Mouse (Mus musculus) CH12.LX (cell line): Measurements from ENCODE around the gene Nudt21. TPM values are rescaled to one million over a fixed set of nuclear protein-coding genes. Genes with fewer than 3 reads are reported as not detected.

ENCODE experiments used
- DNase-seq: peaks from one replicate; pipeline ENCODE4 v3.0.0-alpha.2; 2013; ENCODE audit errors: extremely low read depth
- H3K27ac ChIP-seq: 2 replicates; pipeline ENCODE4 v1.5.1; 2012; ENCODE audit warnings: low read depth, mild to moderate bottlenecking, control low read depth, moderate library complexity; ENCODE audit not compliant: insufficient read depth
- H3K27me3 ChIP-seq: replicated peaks from 2 replicates; pipeline ENCODE3; 2012; ENCODE audit warnings: inconsistent platforms
- H3K36me3 ChIP-seq, 2 experiments: replicated peaks in 1 of 2; 2 replicates each; pipeline versions ENCODE3 to v1.6.1; 2012; ENCODE audit warnings: inconsistent platforms in 1 of 2, low read length in 1 of 2, mild to moderate bottlenecking in 1 of 2, mixed read lengths in 1 of 2, moderate library complexity in 1 of 2; ENCODE audit not compliant: control insufficient read depth in 1 of 2, insufficient read depth in 1 of 2
- H3K4me1 ChIP-seq, 2 experiments: 2 replicates each; pipeline ENCODE4 v1.6.1; 2012; ENCODE audit warnings: inconsistent platforms in 1 of 2, moderate library complexity in 1 of 2; ENCODE audit not compliant: insufficient read depth in 2 of 2, control insufficient read depth in 1 of 2
- H3K4me2 ChIP-seq: 2 replicates; pipeline ENCODE4 v1.6.1; 2012; ENCODE audit warnings: low read depth, mild to moderate bottlenecking, control low read depth; ENCODE audit not compliant: poor library complexity, insufficient read depth, severe bottlenecking
- H3K4me3 ChIP-seq, 3 experiments: fragments of 150-350 bp in 1 of 3; sonication (generic) in 1 of 3; replicated peaks in 1 of 3; 2 replicates each; pipeline versions ENCODE3 to v1.5.1; 2011 to 2012; ENCODE audit warnings: low read depth in 2 of 3, low read length in 2 of 3, mild to moderate bottlenecking in 2 of 3, moderate library complexity in 2 of 3, control low read depth in 1 of 3, improper control_type of control experiment in 1 of 3, inconsistent platforms in 1 of 3, mixed read lengths in 1 of 3; ENCODE audit not compliant: poor library complexity in 1 of 3
- H3K79me2 ChIP-seq: replicated peaks from 2 replicates; pipeline ENCODE4 v1.6.1; 2012; ENCODE audit warnings: mild to moderate bottlenecking, moderate library complexity; ENCODE audit not compliant: control insufficient read depth, poor library complexity, insufficient read depth, severe bottlenecking; ENCODE audit errors: extremely low read depth
- H3K9ac ChIP-seq: 2 replicates; pipeline ENCODE4 v1.6.1; 2012; ENCODE audit warnings: low read depth, mild to moderate bottlenecking, control low read depth, moderate library complexity; ENCODE audit not compliant: insufficient read depth
- H3K9me3 ChIP-seq: replicated peaks from 2 replicates; pipeline ENCODE3; 2012; ENCODE audit warnings: low read length, inconsistent platforms, mixed read lengths
- CHD1 ChIP-seq: IDR thresholded peaks from 2 replicates; pipeline ENCODE4 v1.6.1; 2012; ENCODE audit warnings: low read depth, low read length, improper control_type of control experiment, inconsistent platforms
- CTCF ChIP-seq, 2 experiments: IDR thresholded peaks in 1 of 2; conservative IDR thresholded peaks in 1 of 2; 2 replicates each; pipeline ENCODE4 v1.5.1; 2011 to 2012; ENCODE audit warnings: low read depth in 2 of 2, low read length in 2 of 2, improper control_type of control experiment in 1 of 2, inconsistent platforms in 1 of 2, mild to moderate bottlenecking in 1 of 2, moderate library complexity in 1 of 2
- EP300 ChIP-seq: IDR thresholded peaks from 2 replicates; pipeline ENCODE4 v1.6.1; 2011; ENCODE audit warnings: low read length, improper control_type of control experiment
- ETS1 ChIP-seq: conservative IDR thresholded peaks from 2 replicates; pipeline ENCODE4 v1.6.1; 2012; ENCODE audit warnings: low read depth, mild to moderate bottlenecking, inconsistent platforms, low read length, improper control_type of control experiment, moderate library complexity
- GABPA ChIP-seq: IDR thresholded peaks from 2 replicates; pipeline ENCODE4 v1.6.1; 2012; ENCODE audit warnings: low read depth, low read length, improper control_type of control experiment, inconsistent platforms; ENCODE audit not compliant: insufficient replicate concordance
- MAFK ChIP-seq: IDR thresholded peaks from 2 replicates; pipeline ENCODE4 v1.6.1; 2011; ENCODE audit warnings: low read length, improper control_type of control experiment; ENCODE audit not compliant: insufficient replicate concordance
- MAX ChIP-seq: IDR thresholded peaks from 2 replicates; pipeline ENCODE4 v1.6.1; 2011; ENCODE audit warnings: low read length, improper control_type of control experiment
- MYC ChIP-seq: IDR thresholded peaks from 2 replicates; pipeline ENCODE4 v1.6.1; 2011; ENCODE audit warnings: low read depth, mild to moderate bottlenecking, improper control_type of control experiment, low read length
- NELFE ChIP-seq: IDR thresholded peaks from 2 replicates; pipeline ENCODE4 v1.6.1; 2011; ENCODE audit warnings: low read depth, low read length, improper control_type of control experiment
- PAX5 ChIP-seq: IDR thresholded peaks from 2 replicates; pipeline ENCODE4 v1.6.1; 2012; ENCODE audit warnings: low read length, inconsistent platforms, mixed read lengths
- RCOR1 ChIP-seq: conservative IDR thresholded peaks from 2 replicates; pipeline ENCODE4 v1.6.1; 2012; ENCODE audit warnings: low read depth, mild to moderate bottlenecking, inconsistent platforms, low read length, improper control_type of control experiment
- SIN3A ChIP-seq: IDR thresholded peaks from 2 replicates; pipeline ENCODE4 v1.6.1; 2012; ENCODE audit warnings: low read length, improper control_type of control experiment, inconsistent platforms
- SMC3 ChIP-seq: IDR thresholded peaks from 2 replicates; pipeline ENCODE4 v1.6.1; 2011; ENCODE audit warnings: low read depth, low read length, improper control_type of control experiment
- TCF12 ChIP-seq: IDR thresholded peaks from 2 replicates; pipeline ENCODE4 v1.6.1; 2014; ENCODE audit warnings: low read depth, mild to moderate bottlenecking, inconsistent platforms, low read length, improper control_type of control experiment
- UBTF ChIP-seq: IDR thresholded peaks from 2 replicates; pipeline ENCODE4 v1.6.1; 2012; ENCODE audit warnings: low read depth, mild to moderate bottlenecking, inconsistent platforms, low read length, improper control_type of control experiment, moderate library complexity
- USF1 ChIP-seq: IDR thresholded peaks from 2 replicates; pipeline ENCODE4 v1.6.1; 2014; ENCODE audit warnings: low read depth, mild to moderate bottlenecking, inconsistent platforms, low read length, improper control_type of control experiment
- USF2 ChIP-seq: conservative IDR thresholded peaks from 2 replicates; pipeline ENCODE4 v1.6.1; 2011; ENCODE audit warnings: low read depth, low read length, improper control_type of control experiment
- ZC3H11A ChIP-seq: IDR thresholded peaks from 2 replicates; pipeline ENCODE4 v1.6.1; 2012; ENCODE audit warnings: low read depth, mild to moderate bottlenecking, inconsistent platforms, low read length, improper control_type of control experiment
- ZKSCAN1 ChIP-seq: IDR thresholded peaks from 2 replicates; pipeline ENCODE4 v1.6.1; 2012; ENCODE audit warnings: low read depth, inconsistent platforms, low read length, improper control_type of control experiment, borderline replicate concordance
- ZNF384 ChIP-seq: IDR thresholded peaks from 2 replicates; pipeline ENCODE4 v1.6.1; 2012; ENCODE audit warnings: low read depth, low read length, improper control_type of control experiment, inconsistent platforms
- dilution Hi-C: fragments of 300-500 bp; cut with MboI; formaldehyde crosslinking; loops from 2 replicates; pipeline ENCODE4 v1.14.3; 2020; ENCODE audit warnings: low sequenced_read_pairs; ENCODE audit not compliant: extremely low pct_unique_long_range_greater_than_20kb, extremely low pct_ligation_motif_present
- in situ Hi-C: fragments of 300-500 bp; cut with MboI; formaldehyde crosslinking; loops from 3 replicates; pipeline ENCODE4 v1.14.3; 2019; ENCODE audit warnings: low sequenced_read_pairs, low pct_ligation_motif_present, low pct_unique_long_range_greater_than_20kb, mixed read lengths
- polyA plus RNA-seq: library from polyadenylated mRNA; unstranded; fragments of >175 nt; gene quantifications from 2 replicates; pipeline ENCODE4 v1.2.1, GENCODE M21; 2012; ENCODE audit warnings: low read depth; ENCODE audit not compliant: insufficient read length
- total RNA-seq, 2 experiments: library from RNA; depleted of rRNA; stranded (reverse); fragments of 300-350 nt in 1 of 2; fragments of >200 nt in 1 of 2; gene quantifications; 2 replicates each; pipeline ENCODE4 v1.2.3; 2012 to 2014

The Nudt21 gene
- total and polyA plus RNA-seq, 3 experiments: 91.0 to 247 (median 142) TPM

DNA sequence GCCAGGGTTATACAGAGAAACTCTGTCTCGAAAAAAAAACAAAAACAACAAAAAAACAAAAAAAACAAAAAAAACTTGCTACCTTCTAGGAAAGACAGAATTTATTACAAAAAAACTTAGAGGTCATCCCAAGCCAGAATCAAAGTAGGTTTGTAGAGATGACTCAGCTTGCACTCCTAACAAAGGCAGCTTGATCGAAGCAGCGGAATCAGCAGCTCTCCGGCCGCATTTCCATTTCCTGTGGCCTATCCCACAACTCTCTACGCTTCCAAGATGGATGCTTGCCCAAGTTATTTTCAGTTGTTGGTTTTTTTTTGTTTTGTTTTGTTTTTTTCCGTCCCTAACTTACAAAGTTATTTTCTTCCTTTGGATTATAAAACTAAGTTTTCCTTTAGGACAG lies 32.0 kb upstream of the Nudt21 start:
- Histone ChIP-seq H3K36me3 (peaks cover 22 to 60% of the 10 kb centered on the region in 2 experiments), H3K9ac (no peak overlapping the region), H3K4me1 (no peaks in the 10 kb centered on the region), H3K4me3 (no peak overlapping the region), H3K27ac (no peak overlapping the region), H3K79me2 (no peaks in the 10 kb centered on the region), H3K27me3 (no peaks in the 10 kb centered on the region), H3K4me2 (no peak overlapping the region)
- dilution Hi-C loops: no loop called here
- in situ Hi-C loops: no loop called here
- no peak for TF ChIP-seq MYC
- TF ChIP-seq ZC3H11A: no peak
- no peak for TF ChIP-seq ZKSCAN1
- no peak for TF ChIP-seq MAX
- TF ChIP-seq ETS1: no peak
- no peak for TF ChIP-seq CTCF (conservative IDR thresholded peaks at IDR 0.05 in 1 of 2, IDR thresholded peaks at IDR 0.05 in 1 of 2; ENCODE audit: low read depth in 2 of 2, low read length in 2 of 2)
- TF ChIP-seq USF1: no peak
- no peak for TF ChIP-seq SMC3
- no peak for TF ChIP-seq SIN3A
- no peak for TF ChIP-seq RCOR1
- no peak for TF ChIP-seq EP300
- no peak for TF ChIP-seq USF2
- TF ChIP-seq, all 38 proteins: peak for 0
- no peaks in the 10 kb centered on the region for H3K9me3 ChIP-seq
- DNase-seq: no peak

DNA sequence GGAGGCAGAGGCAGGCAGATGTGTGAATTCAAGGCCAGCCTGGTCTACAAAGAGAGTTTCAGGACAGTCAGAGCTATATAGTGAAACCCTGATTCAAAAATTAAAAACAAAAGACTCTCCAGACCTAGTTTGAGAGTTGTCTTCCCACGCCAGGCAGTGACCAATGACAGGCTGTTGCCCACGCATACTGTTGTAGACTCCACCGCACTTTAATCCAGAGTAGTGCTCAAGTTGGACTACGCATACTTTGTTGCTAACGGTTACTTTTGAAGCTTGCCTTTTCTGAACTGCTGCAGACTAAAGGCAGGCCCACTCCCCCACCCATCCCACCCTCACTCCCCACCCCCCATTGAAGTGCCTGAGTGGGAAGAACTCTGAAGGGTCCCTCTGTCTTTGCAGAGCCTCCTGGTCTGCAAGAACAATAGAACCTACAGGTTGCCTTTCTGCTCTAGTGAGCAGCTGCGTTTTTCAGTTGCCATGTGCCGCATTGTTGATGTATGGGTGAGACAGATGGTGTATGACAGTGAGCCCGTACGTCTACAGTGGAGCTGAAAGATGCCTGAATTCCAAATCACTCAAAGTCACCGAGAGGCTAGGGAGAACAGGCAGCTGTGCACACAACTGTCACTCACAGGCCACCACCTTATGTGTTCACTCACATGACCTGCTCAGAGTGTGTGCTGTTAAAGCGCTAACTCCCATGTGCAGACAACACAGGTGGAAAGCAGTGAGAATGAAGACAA lies 29.5 kb upstream of the Nudt21 start:
- Histone ChIP-seq H3K4me3 (no peak overlapping the region), H3K36me3 (peaks cover 34 to 79% of the 10 kb centered on the region in 2 experiments), H3K4me1 (no peaks in the 10 kb centered on the region), H3K27me3 (no peaks in the 10 kb centered on the region), H3K27ac (no peak overlapping the region), H3K4me2 (no peak overlapping the region), H3K9ac (no peak overlapping the region), H3K9me3 (no peaks in the 10 kb centered on the region), H3K79me2 (no peaks in the 10 kb centered on the region)
- DNase-seq: no peak
- TF ChIP-seq TCF12 (no peak), ETS1 (no peak), UBTF (no peak), RCOR1 (no peak), EP300 (no peak), NELFE (no peak), GABPA (no peak), MAFK (no peak), ZNF384 (no peak), PAX5 (no peak), CHD1 (no peak)
- dilution Hi-C loops (no loop called here), in situ Hi-C loops (no loop called here)
